Mouse (Mus musculus): Measurements from ENCODE around the gene Suclg2. TPM values are rescaled to one million over a fixed set of nuclear protein-coding genes. Genes with fewer than 3 reads are reported as not detected.

The Suclg2 gene
- polyA plus RNA-seq, 1 experiment from 2014 or later, result 77.3 TPM

GRCm38 (mm10) chr6:95590463-95590862 is 128.1 kb downstream of the Suclg2 start:
- Histone ChIP-seq H3K36me3 (ENCODE audit: control insufficient read depth, insufficient read depth) (peaks cover 17% of the 10 kb centered on the region; the same call in 1 of the 2 replicates), H3K27ac (ENCODE audit: low read depth, low read length) (no peak overlapping the region), H3K4me2 (replicated peaks; ENCODE audit: low read depth) (no peak overlapping the region), H3K27me3 (replicated peaks; ENCODE audit: control insufficient read depth, insufficient read depth, low read length) (no peaks in the 10 kb centered on the region), H3K4me3 (ENCODE audit: low read depth, low read length) (no peak overlapping the region), H3K4me1 (replicated peaks; ENCODE audit: control insufficient read depth, insufficient read depth, low read length) (no peaks in the 10 kb centered on the region), H3K9me3 (ENCODE audit: control insufficient read depth) (no peaks in the 10 kb centered on the region), H3K9ac (ENCODE audit: low read depth, low read length) (no peak overlapping the region)
- whole genome bisulfite sequencing, result 77% methylated on average over 4 of the region's 4 CpGs
- no peak for ATAC-seq
- no peak for TF ChIP-seq CTCF (IDR thresholded peaks at IDR 0.05; ENCODE audit: low read depth)

GRCm38 (mm10) chr6:95587108-95587796 is 131.3 kb downstream of the Suclg2 start:
- no peaks in the 10 kb centered on the region for H3K27me3 ChIP-seq (replicated peaks; ENCODE audit: control insufficient read depth, insufficient read depth, low read length)
- H3K4me1 ChIP-seq (replicated peaks; ENCODE audit: control insufficient read depth, insufficient read depth, low read length), result no peaks in the 10 kb centered on the region
- H3K4me2 ChIP-seq (replicated peaks; ENCODE audit: low read depth), result no peak overlapping the region
- no peak for ATAC-seq
- no peak for TF ChIP-seq CTCF (IDR thresholded peaks at IDR 0.05; ENCODE audit: low read depth)
- no peak overlapping the region for H3K9ac ChIP-seq (ENCODE audit: low read depth, low read length)
- no peak overlapping the region for H3K27ac ChIP-seq (ENCODE audit: low read depth, low read length)
- no peaks in the 10 kb centered on the region for H3K9me3 ChIP-seq (ENCODE audit: control insufficient read depth)
- no peak overlapping the region for H3K4me3 ChIP-seq (ENCODE audit: low read depth, low read length)
- peaks cover 17% of the 10 kb centered on the region; the same call in 1 of the 2 replicates for H3K36me3 ChIP-seq (ENCODE audit: control insufficient read depth, insufficient read depth)
- WGBS, result 87% methylated on average over 6 of the region's 6 CpGs

GRCm38 (mm10) chr6:95581893-95582292 is 136.7 kb downstream of the Suclg2 start:
- no peaks in the 10 kb centered on the region for H3K4me1 ChIP-seq (replicated peaks; ENCODE audit: control insufficient read depth, insufficient read depth, low read length)
- no peak overlapping the region for H3K27ac ChIP-seq (ENCODE audit: low read depth, low read length)
- H3K9ac ChIP-seq (ENCODE audit: low read depth, low read length), result no peak overlapping the region
- H3K36me3 ChIP-seq (ENCODE audit: control insufficient read depth, insufficient read depth), result no peaks in the 10 kb centered on the region; the same call in 1 of the 2 replicates
- H3K9me3 ChIP-seq (ENCODE audit: control insufficient read depth), result no peaks in the 10 kb centered on the region
- H3K4me3 ChIP-seq (ENCODE audit: low read depth, low read length), result no peak overlapping the region
- no peak for ATAC-seq
- no peak for TF ChIP-seq CTCF (IDR thresholded peaks at IDR 0.05; ENCODE audit: low read depth)
- H3K27me3 ChIP-seq (replicated peaks; ENCODE audit: control insufficient read depth, insufficient read depth, low read length), result no peaks in the 10 kb centered on the region
- H3K4me2 ChIP-seq (replicated peaks; ENCODE audit: low read depth), result no peak overlapping the region
- WGBS, result 85% methylated on average over 3 of the region's 3 CpGs

- Histone ChIP-seq H3K4me3 (ENCODE audit: low read depth, low read length) (no peak overlapping the region), H3K4me2 (replicated peaks; ENCODE audit: low read depth) (no peak overlapping the region), H3K9ac (ENCODE audit: low read depth, low read length) (no peak overlapping the region), H3K4me1 (replicated peaks; ENCODE audit: control insufficient read depth, insufficient read depth, low read length) (no peaks in the 10 kb centered on the region), H3K27ac (ENCODE audit: low read depth, low read length) (no peak overlapping the region), H3K36me3 (ENCODE audit: control insufficient read depth, insufficient read depth) (no peaks in the 10 kb centered on the region; the same call in 1 of the 2 replicates), H3K9me3 (ENCODE audit: control insufficient read depth) (no peaks in the 10 kb centered on the region), H3K27me3 (replicated peaks; ENCODE audit: control insufficient read depth, insufficient read depth, low read length) (no peaks in the 10 kb centered on the region)
- ATAC-seq, result no peak
- WGBS, result 62% methylated on average over 4 of the region's 4 CpGs
- TF ChIP-seq CTCF (IDR thresholded peaks at IDR 0.05; ENCODE audit: low read depth), result no peak
Measured at GRCm38 (mm10) chr6:95579792-95580191, 138.8 kb downstream of the Suclg2 start.

- Histone ChIP-seq H3K27me3 (replicated peaks; ENCODE audit: control insufficient read depth, insufficient read depth, low read length) (no peaks in the 10 kb centered on the region), H3K4me1 (replicated peaks; ENCODE audit: control insufficient read depth, insufficient read depth, low read length) (no peaks in the 10 kb centered on the region), H3K4me2 (replicated peaks; ENCODE audit: low read depth) (no peak overlapping the region), H3K27ac (ENCODE audit: low read depth, low read length) (no peak overlapping the region), H3K9me3 (ENCODE audit: control insufficient read depth) (no peaks in the 10 kb centered on the region), H3K4me3 (ENCODE audit: low read depth, low read length) (no peak overlapping the region), H3K36me3 (ENCODE audit: control insufficient read depth, insufficient read depth) (no peaks in the 10 kb centered on the region), H3K9ac (ENCODE audit: low read depth, low read length) (no peak overlapping the region)
- 55% methylated on average over 4 of the region's 4 CpGs for WGBS
- no peak for TF ChIP-seq CTCF (IDR thresholded peaks at IDR 0.05; ENCODE audit: low read depth)
- ATAC-seq, result no peak
Measured at GRCm38 (mm10) chr6:95575531-95575930, 143.1 kb downstream of the Suclg2 start.

- no peaks in the 10 kb centered on the region for H3K27me3 ChIP-seq (replicated peaks; ENCODE audit: control insufficient read depth, insufficient read depth, low read length)
- H3K4me2 ChIP-seq (replicated peaks; ENCODE audit: low read depth), result no peak overlapping the region
- no peak overlapping the region for H3K27ac ChIP-seq (ENCODE audit: low read depth, low read length)
- no peak overlapping the region for H3K4me3 ChIP-seq (ENCODE audit: low read depth, low read length)
- 75% methylated on average over 3 of the region's 3 CpGs for WGBS
- no peak for TF ChIP-seq CTCF (IDR thresholded peaks at IDR 0.05; ENCODE audit: low read depth)
- no peaks in the 10 kb centered on the region for H3K9me3 ChIP-seq (ENCODE audit: control insufficient read depth)
- H3K4me1 ChIP-seq (replicated peaks; ENCODE audit: control insufficient read depth, insufficient read depth, low read length), result no peaks in the 10 kb centered on the region
- H3K36me3 ChIP-seq (ENCODE audit: control insufficient read depth, insufficient read depth), result no peaks in the 10 kb centered on the region
- no peak overlapping the region for H3K9ac ChIP-seq (ENCODE audit: low read depth, low read length)
- ATAC-seq, result no peak
Measured at GRCm38 (mm10) chr6:95574867-95575266, 143.7 kb downstream of the Suclg2 start.
